Mouse (Mus musculus) E14TG2a.4 (cell line): ENCODE results near the gene Iqcf3.

ENCODE experiments used
- CTCF ChIP-seq: conservative IDR thresholded peaks from 2 replicates; pipeline ENCODE4 v1.5.1; 2014; ENCODE audit warnings: low read length
- NANOG ChIP-seq: IDR thresholded peaks from 2 replicates; pipeline ENCODE4 v1.6.1; 2014; ENCODE audit warnings: borderline replicate concordance, low read length, mixed read lengths
- POU5F1 ChIP-seq: IDR thresholded peaks from 2 replicates; pipeline ENCODE4 v1.6.1; 2014; ENCODE audit warnings: low read length, borderline replicate concordance

- TF ChIP-seq CTCF (no peak), POU5F1 (no peak), NANOG (no peak)
These were observed 99.0 kb downstream of the Iqcf3 start for GRCm38 (mm10) chr9:106462430-106462800.
